Comparison of ENCODE assay signal across 8 mouse cellular contexts in the genomic region with DNA sequence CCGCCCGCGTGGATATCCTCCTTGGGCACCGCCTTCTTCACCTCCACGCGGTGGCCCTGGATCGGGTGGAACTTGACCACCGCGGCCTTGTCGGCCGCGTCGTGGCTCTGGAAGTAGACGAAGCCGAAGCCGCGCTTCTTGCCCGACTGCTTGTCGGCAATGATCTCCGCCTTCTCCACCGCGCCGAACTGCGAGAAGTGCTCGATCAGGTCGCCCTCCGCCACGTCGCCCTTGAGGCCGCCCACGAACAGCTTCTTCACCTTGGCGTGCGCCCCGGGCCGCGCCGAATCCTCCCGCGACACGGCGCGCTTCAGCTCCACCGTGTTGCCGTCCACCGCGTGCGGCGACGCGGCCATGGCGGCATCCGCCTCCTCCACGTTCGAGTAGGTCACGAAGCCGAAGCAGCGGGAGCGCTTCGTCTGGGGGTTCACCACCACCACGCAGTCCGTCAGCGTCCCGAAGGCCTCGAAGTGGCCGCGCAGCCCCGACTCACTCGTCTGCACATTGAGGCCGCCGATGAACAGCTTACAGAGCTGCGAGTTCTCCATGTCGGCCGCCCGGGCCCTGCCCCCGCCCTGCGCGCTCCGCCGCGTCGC. TPM values are rescaled to one million over a fixed set of nuclear protein-coding genes. Genes with fewer than 3 reads are reported as not detected.
DNase-seq lines count a peak whose midpoint lies in the region; ATAC-seq and TF ChIP-seq lines count a peak whose summit lies in the region.

No protein-coding gene starts in this region.

- no peaks in the 10 kb centered on the region for H3K9me3 ChIP-seq in intestine, postnatal 0 days (ENCODE audit: control insufficient read depth)
- H3K9me3 ChIP-seq in liver, embryonic 13.5 days (replicated peaks), result no peaks in the 10 kb centered on the region
- no peaks in the 10 kb centered on the region for H3K9me3 ChIP-seq in neural tube, embryonic 11.5 days (ENCODE audit: control insufficient read depth, low read length)

- H3K27ac ChIP-seq in intestine, postnatal 0 days (ENCODE audit: low read depth, low read length), result peak overlapping the region; percentile 99
- peak overlapping the region; percentile 96 for H3K27ac ChIP-seq in liver, embryonic 13.5 days
- H3K27ac ChIP-seq in neural tube, embryonic 11.5 days (ENCODE audit: low read depth, low read length), result peak overlapping the region; percentile 100

- peak; percentile 68 for DNase-seq in thymus, postnatal 0 days (ENCODE audit: low spot score)
- DNase-seq in thymus, postnatal 14 days, result no peak
- peak; percentile 75 to 88 for DNase-seq in cerebellum, postnatal 25 days
- peak; percentile 29 to 80 for DNase-seq in gastrocnemius, postnatal 36 days
- DNase-seq in liver, embryonic 13.5 days, result no peak
- peak; percentile 62 for DNase-seq in neural tube, embryonic 11.5 days (ENCODE audit: low spot score)
- peak; percentile 84 for DNase-seq in testis, postnatal 14 days (ENCODE audit: low spot score)

- no peak for TF ChIP-seq CTCF in intestine, postnatal 0 days (IDR thresholded peaks at IDR 0.05; ENCODE audit: low read depth)

- ATAC-seq in intestine, postnatal 0 days, result peak; percentile 17; the same call in 1 of the 2 replicates
- peak; percentile 22 for ATAC-seq in liver, embryonic 13.5 days (ENCODE audit: low read depth)
- peak; percentile 37 for ATAC-seq in neural tube, embryonic 11.5 days (ENCODE audit: insufficient read depth, low FRiP score, low TSS enrichment)

- H3K9ac ChIP-seq in intestine, postnatal 0 days (ENCODE audit: low read depth, low read length), result peak overlapping the region; percentile 92
- H3K9ac ChIP-seq in liver, embryonic 13.5 days, result peak overlapping the region; percentile 99
- peak overlapping the region; percentile 100 for H3K9ac ChIP-seq in neural tube, embryonic 11.5 days (ENCODE audit: low read length)

- H3K4me3 ChIP-seq in intestine, postnatal 0 days (ENCODE audit: low read depth, low read length), result peak overlapping the region; percentile 67
- peak overlapping the region; percentile 97 for H3K4me3 ChIP-seq in liver, embryonic 13.5 days (replicated peaks)
- H3K4me3 ChIP-seq in neural tube, embryonic 11.5 days (ENCODE audit: low read depth, low read length), result peak overlapping the region; percentile 99

- H3K36me3 ChIP-seq in intestine, postnatal 0 days (ENCODE audit: control insufficient read depth, insufficient read depth), result no peaks in the 10 kb centered on the region
- peaks cover 20% of the 10 kb centered on the region for H3K36me3 ChIP-seq in liver, embryonic 13.5 days
- no peaks in the 10 kb centered on the region for H3K36me3 ChIP-seq in neural tube, embryonic 11.5 days (ENCODE audit: control insufficient read depth, insufficient read depth, low read length)

- H3K27me3 ChIP-seq in intestine, postnatal 0 days (replicated peaks; ENCODE audit: control insufficient read depth, insufficient read depth, low read length), result no peaks in the 10 kb centered on the region
- H3K27me3 ChIP-seq in liver, embryonic 13.5 days, result no peaks in the 10 kb centered on the region
- H3K27me3 ChIP-seq in neural tube, embryonic 11.5 days (ENCODE audit: control insufficient read depth, insufficient read depth, low read length), result no peaks in the 10 kb centered on the region

- intact Hi-C loops in gastrocnemius, postnatal 36 days (cut with DNase I), result no loop called here

- under 1% methylated on average over 81 of the region's 81 CpGs for WGBS in intestine, postnatal 0 days
- under 1% methylated on average over 80 of the region's 81 CpGs for WGBS in liver, embryonic 13.5 days (ENCODE audit: insufficient replicate concordance)
- WGBS in neural tube, embryonic 11.5 days, result under 1% methylated on average over 74 of the region's 81 CpGs

- no peaks in the 10 kb centered on the region for H3K4me1 ChIP-seq in intestine, postnatal 0 days (replicated peaks; ENCODE audit: control insufficient read depth, insufficient read depth, low read length)
- H3K4me1 ChIP-seq in liver, embryonic 13.5 days (replicated peaks), result peaks cover 40% of the 10 kb centered on the region
- peaks cover 10% of the 10 kb centered on the region for H3K4me1 ChIP-seq in neural tube, embryonic 11.5 days (ENCODE audit: control insufficient read depth, insufficient read depth, low read length)

- H3K4me2 ChIP-seq in intestine, postnatal 0 days (replicated peaks; ENCODE audit: low read depth), result peak overlapping the region; percentile 69
- H3K4me2 ChIP-seq in liver, embryonic 13.5 days, result peak overlapping the region; percentile 80
- peak overlapping the region; percentile 73 for H3K4me2 ChIP-seq in neural tube, embryonic 11.5 days (ENCODE audit: low read depth)

RNA-seq across cellular contexts. Expression of a gene that starts 0.5 kb away (rescaled TPM):
- polyA plus RNA-seq in thymus, postnatal 0 days (2015; fragmentation: Nextera tagmentation; extraction: Ambion mirVana), result 41.9 and 52.6 TPM in 2 replicates
- 10 to 100 TPM; 30.3 to 36.8 TPM for total RNA-seq in gastrocnemius, postnatal 36 days (2021)
- polyA plus RNA-seq in intestine, postnatal 0 days (2015; fragmentation: Nextera tagmentation; extraction: Ambion mirVana), result 27.9 and 29.5 TPM in 2 replicates
- polyA plus RNA-seq in liver, embryonic 13.5 days (2015; fragmentation: Nextera tagmentation; extraction: Ambion mirVana), result 12.5 and 15.3 TPM in 2 replicates
- 47.3 and 51.0 TPM in 2 replicates for polyA plus RNA-seq in neural tube, embryonic 11.5 days (2014; fragmentation: Nextera tagmentation; extraction: Ambion mirVana)

RNA-seq across cellular contexts. Expression of a gene that starts 14.5 kb away (rescaled TPM):
- polyA plus RNA-seq in thymus, postnatal 0 days (2015; fragmentation: Nextera tagmentation; extraction: Ambion mirVana), result 1.4 and 1.8 TPM in 2 replicates
- under 1 TPM; 0.49 to 0.54 TPM for total RNA-seq in gastrocnemius, postnatal 36 days (2021)
- 0.74 and 0.95 TPM in 2 replicates for polyA plus RNA-seq in intestine, postnatal 0 days (2015; fragmentation: Nextera tagmentation; extraction: Ambion mirVana)
- 0.79 and 0.91 TPM in 2 replicates for polyA plus RNA-seq in liver, embryonic 13.5 days (2015; fragmentation: Nextera tagmentation; extraction: Ambion mirVana)
- 3.3 and 3.5 TPM in 2 replicates for polyA plus RNA-seq in neural tube, embryonic 11.5 days (2014; fragmentation: Nextera tagmentation; extraction: Ambion mirVana)

RNA-seq across cellular contexts. Expression of a gene that starts 29.6 kb away (rescaled TPM):
- polyA plus RNA-seq in thymus, postnatal 0 days (2015; fragmentation: Nextera tagmentation; extraction: Ambion mirVana), result 109 and 117 TPM in 2 replicates
- total RNA-seq in gastrocnemius, postnatal 36 days (2021), result 1 to 10 TPM; 8.5 to 8.6 TPM
- 79.0 and 88.7 TPM in 2 replicates for polyA plus RNA-seq in intestine, postnatal 0 days (2015; fragmentation: Nextera tagmentation; extraction: Ambion mirVana)
- 21.8 and 26.3 TPM in 2 replicates for polyA plus RNA-seq in liver, embryonic 13.5 days (2015; fragmentation: Nextera tagmentation; extraction: Ambion mirVana)
- 46.3 and 54.4 TPM in 2 replicates for polyA plus RNA-seq in neural tube, embryonic 11.5 days (2014; fragmentation: Nextera tagmentation; extraction: Ambion mirVana)

Comparison
In these comparisons a context has a peak if more than half of its experiments do, and no peak if none do; other contexts are left out.
1. DNase-seq: peak in thymus, postnatal 0 days (single experiment), cerebellum, postnatal 25 days (2 of 2), gastrocnemius, postnatal 36 days (2 of 2), neural tube, embryonic 11.5 days (single experiment) and testis, postnatal 14 days (single experiment); none in thymus, postnatal 14 days (single experiment) and liver, embryonic 13.5 days (single experiment).
2. Peak in every context shown above with its lines, with median percentiles within 50 percentile points of each other: ATAC-seq, H3K27ac ChIP-seq, H3K4me2 ChIP-seq, H3K4me3 ChIP-seq and H3K9ac ChIP-seq.